Mouse (Mus musculus): ENCODE results near the gene Il9r. TPM values are rescaled to one million over a fixed set of nuclear protein-coding genes. Genes with fewer than 3 reads are reported as not detected.
A peak's percentile ranks its signal among the peaks of the same experiment; 100 is the strongest.

The Il9r gene
- total RNA-seq, 2 experiments from 2014 or later: not detected

GRCm38 (mm10) chr11:32228292-32228845 is 28.3 kb upstream of the Il9r start:
- DNase-seq (ENCODE audit: low spot score in 2 of 2): no peak
- intact Hi-C loops (cut with DNase I): loop anchor here (10.0 kb wide), 1 partner anchor 554 kb away; the partner anchor contains the start of gene Bod1

DNA sequence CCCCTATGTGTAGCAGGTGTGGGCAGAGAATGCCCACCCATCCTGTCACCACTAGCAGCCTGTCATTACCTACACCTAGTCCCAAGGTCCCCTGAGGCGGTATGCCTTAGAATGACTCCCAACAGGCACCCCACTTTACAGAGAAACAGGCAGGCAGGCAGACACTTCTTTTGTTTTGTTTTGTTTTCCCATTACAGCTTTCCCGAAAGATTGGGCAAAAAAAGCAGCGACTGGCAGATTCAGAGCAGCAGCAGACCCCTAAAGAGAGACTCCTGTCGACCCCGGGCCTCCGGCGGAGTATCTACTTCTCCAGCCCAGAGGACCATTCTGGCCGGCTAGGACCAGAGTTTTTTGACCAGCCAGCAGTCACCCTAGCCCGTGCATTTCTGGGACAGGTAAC is 27.5 kb upstream of the Il9r start:
- intact Hi-C loops (cut with DNase I): loop anchor here (10.0 kb wide), 1 partner anchor 553 kb away; the partner anchor contains the start of gene Bod1
- DNase-seq (ENCODE audit: low spot score in 2 of 2): no peak

DNA sequence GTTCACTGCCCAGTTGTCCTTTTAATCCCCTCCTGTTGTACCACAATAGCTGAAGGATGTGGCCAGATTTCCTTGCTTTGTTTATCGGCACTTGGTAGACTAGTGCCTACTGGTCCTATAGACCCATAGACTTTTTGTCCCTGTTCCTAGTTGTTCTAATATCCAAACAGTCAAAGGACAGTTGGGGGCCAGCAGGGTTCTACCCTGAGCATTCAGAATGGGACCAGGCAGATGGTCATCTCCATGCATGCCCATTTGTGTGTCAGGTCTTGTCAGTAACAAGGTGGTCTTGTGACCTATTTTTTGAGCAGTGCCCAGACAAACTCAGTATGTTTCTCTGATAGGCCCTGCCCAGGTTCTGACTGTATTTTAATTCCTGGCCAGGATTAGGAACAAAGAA is 27.0 kb upstream of the Il9r start:
- DNase-seq (ENCODE audit: low spot score in 2 of 2): no peak

GRCm38 (mm10) chr11:32226124-32226871 is 26.2 kb upstream of the Il9r start, which contains the start of gene Mpg:
TSS of gene Mpg (plus strand) at chr11:32226505.
- intact Hi-C loops (cut with DNase I): loop anchor here (10.0 kb wide), 1 partner anchor 551 kb away; the partner anchor contains the start of gene Bod1

More for the DNA sequence above, 27.0 kb upstream of the Il9r start:
- intact Hi-C loops (cut with DNase I): loop anchor here (10.0 kb wide), 1 partner anchor 552 kb away; the partner anchor contains the start of gene Bod1

GRCm38 (mm10) chr11:32225222-32226104 is 25.4 kb upstream of the Il9r start:
- no peak for DNase-seq (ENCODE audit: low spot score in 2 of 2)
- intact Hi-C loops (cut with DNase I): loop anchor here (10.0 kb wide), 1 partner anchor 551 kb away; the partner anchor contains the start of gene Bod1

More at GRCm38 (mm10) chr11:32226124-32226871, 26.2 kb upstream of the Il9r start, which contains the start of gene Mpg:
- peak; percentile 88 to 89 for DNase-seq (ENCODE audit: low spot score in 2 of 2)

GRCm38 (mm10) chr11:32224468-32225139 is 24.5 kb upstream of the Il9r start:
- intact Hi-C loops (cut with DNase I): loop anchor here (10.0 kb wide), 1 partner anchor 550 kb away; the partner anchor contains the start of gene Bod1
- DNase-seq (ENCODE audit: low spot score in 2 of 2): peak in 1 of 2 experiments; percentile 50

- DNase-seq (ENCODE audit: low spot score in 2 of 2): no peak
- intact Hi-C loops (cut with DNase I): loop anchor here (10.0 kb wide), 1 partner anchor 549 kb away; the partner anchor contains the start of gene Bod1
Observed at GRCm38 (mm10) chr11:32223297-32223967, 23.4 kb upstream of the Il9r start.

GRCm38 (mm10) chr11:32222570-32223194 is 22.6 kb upstream of the Il9r start:
- intact Hi-C loops (cut with DNase I): loop anchor here (10.0 kb wide), 1 partner anchor 548 kb away; the partner anchor contains the start of gene Bod1
- DNase-seq (ENCODE audit: low spot score in 2 of 2): no peak

- intact Hi-C loops (cut with DNase I): loop anchor here (10.0 kb wide), 1 partner anchor 547 kb away; the partner anchor contains the start of gene Bod1
- DNase-seq (ENCODE audit: low spot score in 2 of 2): no peak
Observed at GRCm38 (mm10) chr11:32221951-32222409, 21.9 kb upstream of the Il9r start, which contains the start of gene Rhbdf1. TSS of gene Rhbdf1 (minus strand) at chr11:32222300.

DNA sequence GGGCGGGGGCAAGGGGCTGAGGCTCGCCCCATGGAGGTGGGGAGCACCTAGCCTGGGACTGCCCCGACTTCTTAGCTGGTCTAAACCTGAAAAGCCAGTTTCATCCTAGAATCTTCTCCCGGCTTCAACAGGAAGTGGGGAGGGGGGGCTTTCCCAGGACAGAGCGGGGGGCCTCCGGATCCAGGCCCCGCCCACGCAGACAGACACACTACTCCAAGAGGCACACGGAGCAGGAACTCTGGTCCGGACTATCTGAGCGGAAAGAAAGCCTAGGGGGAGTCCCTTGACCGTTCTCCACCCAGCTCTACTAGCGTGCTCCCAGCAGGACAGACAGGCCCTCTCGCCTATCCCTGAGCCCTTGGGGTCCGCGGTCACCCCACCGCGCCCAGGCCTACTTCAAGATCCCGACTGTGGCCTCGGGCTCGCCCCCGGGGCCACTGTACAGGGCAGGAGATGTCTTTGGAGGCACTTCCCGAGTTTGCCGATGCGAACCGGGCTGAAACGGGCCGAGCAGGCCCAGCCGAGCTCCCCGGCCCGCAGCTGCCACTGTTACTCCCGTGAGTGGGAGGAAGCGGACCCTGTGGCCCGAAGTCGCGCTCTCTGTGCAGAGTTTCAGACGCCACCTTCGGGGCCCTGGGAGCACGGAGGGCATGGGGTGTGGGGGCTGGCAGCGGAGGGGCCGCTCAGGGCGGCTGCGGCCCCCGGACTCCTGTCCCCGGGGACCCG is 21.3 kb upstream of the Il9r start:
- intact Hi-C loops (cut with DNase I): loop anchor here (10.0 kb wide), 1 partner anchor 547 kb away; the partner anchor contains the start of gene Bod1
- no peak for DNase-seq (ENCODE audit: low spot score in 2 of 2)

DNA sequence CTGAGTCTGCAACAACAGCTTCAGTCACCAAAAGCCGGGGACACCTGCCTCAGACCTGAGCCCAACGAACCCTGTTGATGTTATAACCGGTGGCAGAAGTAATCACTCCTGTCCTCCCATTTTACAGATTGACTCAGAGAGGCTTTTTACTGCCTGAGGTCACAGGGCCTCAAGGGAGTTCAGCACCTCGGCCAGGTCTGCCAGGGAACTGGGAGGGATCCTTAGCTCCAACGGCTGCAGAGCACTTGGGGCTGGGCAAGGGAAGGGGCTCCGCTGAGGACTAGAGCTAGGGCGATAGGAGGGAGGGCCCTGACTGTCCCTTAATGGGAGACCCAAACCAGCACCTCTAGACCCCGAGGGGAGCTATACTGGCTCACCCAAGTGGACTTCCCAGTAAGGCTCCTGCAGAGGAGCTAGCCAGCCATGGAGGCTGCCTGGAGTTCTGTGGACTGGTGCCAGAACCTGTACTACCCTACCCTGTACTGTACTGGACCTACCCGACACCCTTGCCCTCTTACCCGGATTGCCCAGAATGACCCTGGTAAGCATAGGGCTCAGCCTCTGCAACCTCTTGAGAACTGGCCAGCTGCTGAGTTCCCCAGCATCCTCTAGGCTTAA is 20.6 kb upstream of the Il9r start:
- intact Hi-C loops (cut with DNase I): loop anchor here (10.0 kb wide), 1 partner anchor 546 kb away; the partner anchor contains the start of gene Bod1
- DNase-seq (ENCODE audit: low spot score in 2 of 2): no peak

GRCm38 (mm10) chr11:32219287-32219686 is 19.2 kb upstream of the Il9r start:
- no peak for DNase-seq (ENCODE audit: low spot score in 2 of 2)
- intact Hi-C loops (cut with DNase I): loop anchor here (10.0 kb wide), 1 partner anchor 106 kb away; no protein-coding TSS in a partner anchor

- DNase-seq (ENCODE audit: low spot score in 2 of 2): no peak
- intact Hi-C loops (cut with DNase I): loop anchor here (10.0 kb wide), 1 partner anchor 106 kb away; no protein-coding TSS in a partner anchor
Observed at GRCm38 (mm10) chr11:32218501-32219050, 18.5 kb upstream of the Il9r start.

GRCm38 (mm10) chr11:32216851-32217250 is 16.8 kb upstream of the Il9r start:
- intact Hi-C loops (cut with DNase I): loop anchor here (1.0 to 10.0 kb wide), 2 partner anchors 21 to 108 kb away; no protein-coding TSS in a partner anchor
- DNase-seq (ENCODE audit: low spot score in 2 of 2): peak; percentile 67 to 79

GRCm38 (mm10) chr11:32215372-32216162 is 15.5 kb upstream of the Il9r start:
- DNase-seq (ENCODE audit: low spot score in 2 of 2): no peak
- intact Hi-C loops (cut with DNase I): loop anchor here (10.0 kb wide), 1 partner anchor 109 kb away; no protein-coding TSS in a partner anchor
